Mouse (Mus musculus) lung, postnatal 10 days (tissue): ENCODE measurements around the gene Man1a2.

Experiments used
- DNase-seq: peaks from one replicate; pipeline ENCODE4 v3.0.0; 2021

Gene Man1a2

DNA sequence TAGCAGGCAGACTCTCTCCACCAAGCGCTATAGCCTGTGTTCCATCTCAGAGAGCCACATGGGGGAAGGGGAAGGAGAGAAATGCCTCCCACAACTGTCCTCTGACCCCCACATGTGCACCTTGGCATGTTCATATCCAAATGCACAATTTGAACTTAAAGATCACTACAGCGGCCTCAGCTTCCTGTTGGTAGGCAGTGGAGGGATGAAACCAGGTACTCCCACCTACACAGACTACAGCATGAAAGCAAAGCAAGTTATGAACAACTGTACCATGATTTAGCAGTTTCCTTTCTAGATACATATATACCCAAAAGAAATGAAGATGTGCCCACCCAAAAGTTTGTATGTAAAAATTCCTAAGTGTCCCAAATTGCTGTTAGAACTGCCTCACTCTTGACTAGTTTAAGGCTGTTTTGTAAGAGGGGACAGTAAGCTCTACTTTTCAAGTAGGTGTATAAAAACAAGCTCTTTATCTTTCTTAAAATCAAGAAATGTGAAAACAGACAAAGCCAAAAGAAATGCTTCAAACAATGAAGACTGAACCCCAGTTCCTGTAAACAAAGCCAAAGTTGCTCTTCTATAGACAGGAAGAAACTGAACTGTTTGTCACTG lies 123.6 kb downstream of the Man1a2 start:
- DNase-seq: no peak

DNA sequence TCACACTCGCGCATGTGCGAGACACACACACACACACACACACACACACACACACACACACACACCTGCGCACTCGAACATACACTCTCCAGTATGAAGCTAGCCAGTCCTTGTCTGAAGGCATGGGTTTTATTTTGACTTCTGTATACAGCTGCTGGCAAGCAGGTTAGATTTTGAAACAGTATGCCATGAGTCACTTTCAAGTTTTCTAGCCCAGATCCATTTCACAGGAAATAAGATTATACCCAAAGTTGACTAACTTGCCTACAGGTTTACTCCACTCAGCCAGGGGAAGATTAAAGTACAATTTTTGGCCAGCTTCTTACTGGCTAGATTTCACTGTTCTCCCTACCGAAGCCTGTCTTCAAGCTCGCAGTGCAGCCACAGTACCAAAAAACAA lies 125.9 kb downstream of the Man1a2 start:
- DNase-seq: no peak

DNA sequence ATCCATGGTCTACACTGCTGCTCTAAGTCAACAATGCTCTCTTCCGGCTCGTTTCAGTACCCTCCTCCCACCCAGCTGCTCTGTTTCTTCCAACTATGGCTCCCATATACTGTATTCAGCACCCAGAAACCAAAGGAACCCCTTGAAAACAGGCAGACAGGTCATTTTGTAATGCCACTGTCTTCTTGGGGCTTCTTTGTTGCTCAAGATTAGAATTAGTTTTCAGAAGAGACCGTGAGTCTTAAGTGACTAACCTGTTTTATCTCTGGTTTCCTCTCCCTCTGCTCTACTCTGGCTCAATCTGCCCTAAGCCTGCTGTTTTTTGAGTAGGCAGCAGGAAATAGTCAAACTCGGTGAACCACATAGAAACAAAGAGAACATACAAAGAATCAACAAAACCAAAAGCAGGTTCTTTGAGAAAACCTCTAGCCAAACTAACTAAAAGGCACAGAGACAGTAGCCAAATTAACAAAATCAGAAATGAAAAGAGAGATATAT lies 127.0 kb downstream of the Man1a2 start:
- DNase-seq: no peak

DNA sequence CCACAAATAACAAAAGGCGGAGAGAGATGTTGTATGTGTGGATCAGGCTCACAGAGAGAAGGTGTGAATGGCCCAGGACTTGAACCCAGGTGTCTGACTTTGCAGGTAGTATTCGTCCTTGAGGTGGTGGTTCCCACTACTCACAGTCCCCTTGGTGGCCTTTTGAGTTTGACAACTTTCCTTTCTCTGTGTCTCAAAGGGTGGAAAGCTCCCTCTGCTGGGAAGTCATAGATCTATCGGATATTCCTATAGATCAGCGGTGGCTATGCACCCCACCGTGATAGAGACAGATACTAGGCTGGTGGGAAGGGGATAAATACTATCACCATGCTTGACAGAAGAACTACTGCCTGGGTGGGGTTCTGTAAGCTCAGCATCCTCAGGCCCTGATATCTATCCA lies 130.5 kb downstream of the Man1a2 start:
- peak; percentile 14 for DNase-seq

DNA sequence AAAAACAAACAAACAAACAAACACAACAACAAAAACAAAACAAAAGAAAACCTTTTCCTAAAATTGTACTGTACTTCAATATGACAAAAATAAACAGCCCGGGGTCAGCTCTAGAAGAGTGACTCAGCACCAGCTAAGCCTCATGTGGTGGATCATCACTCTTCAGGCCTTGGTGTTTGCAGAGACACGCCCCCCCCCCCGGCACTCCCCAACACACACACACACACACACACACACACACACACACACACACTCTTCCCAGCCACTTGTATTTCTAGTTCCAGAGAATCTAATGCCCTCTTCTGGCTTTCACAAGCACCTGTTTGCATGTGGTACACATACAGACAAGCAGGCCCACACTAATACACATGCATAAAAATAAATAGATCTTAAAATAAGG lies 133.1 kb downstream of the Man1a2 start:
- no peak for DNase-seq

DNA sequence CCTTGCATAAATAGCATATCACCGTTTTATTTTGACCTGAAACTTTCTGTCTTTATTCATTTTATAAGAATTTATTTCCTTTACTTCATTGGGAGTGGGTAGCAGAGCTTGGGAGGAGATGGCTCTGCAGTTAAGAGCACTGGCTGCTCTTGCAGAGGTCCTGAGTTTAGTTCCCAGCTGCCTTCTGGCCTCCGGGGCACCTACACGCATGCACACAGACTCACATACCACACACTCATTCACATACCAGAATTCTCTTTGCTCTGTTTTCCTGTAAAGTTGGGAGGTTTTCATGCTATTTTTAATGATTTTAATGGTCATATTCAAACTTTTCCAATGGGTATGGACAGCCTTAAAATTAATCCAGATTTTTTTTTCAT lies 137.4 kb downstream of the Man1a2 start:
- DNase-seq: no peak

DNA sequence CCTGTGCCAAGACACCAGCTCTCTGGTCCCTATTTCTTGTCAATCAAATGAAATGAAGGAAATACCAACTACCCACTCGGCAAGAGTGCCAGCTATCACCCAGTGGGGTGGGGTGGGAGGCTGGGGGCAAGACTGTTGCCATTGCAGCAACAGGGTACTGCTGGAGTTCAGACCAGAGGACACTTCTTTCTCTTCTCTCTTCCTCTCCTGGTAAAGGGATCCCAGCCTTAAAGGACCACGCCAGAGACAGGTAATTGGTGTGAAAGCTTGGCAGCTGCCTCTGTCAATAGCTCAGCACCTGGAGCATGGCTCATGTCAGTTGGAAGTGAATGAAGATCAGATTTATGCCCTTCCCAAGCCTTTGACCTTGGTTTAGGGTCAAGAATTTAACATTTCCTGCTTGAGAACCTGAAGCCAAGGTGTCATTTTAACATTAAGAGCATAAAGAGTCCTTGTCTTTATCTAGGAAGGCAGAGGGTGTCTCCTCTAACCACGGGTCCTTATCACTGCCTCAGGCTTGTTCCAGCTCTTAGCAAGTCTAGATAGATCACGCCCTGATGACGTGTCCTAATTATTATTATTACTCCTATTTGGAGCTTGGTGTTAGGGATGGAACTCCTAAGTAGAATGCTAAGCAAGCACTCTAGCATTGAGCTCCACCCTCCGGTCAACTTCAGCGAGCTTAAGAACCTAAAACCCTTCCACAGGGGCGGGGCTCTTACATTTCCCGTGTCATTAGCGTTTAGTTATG lies 138.0 kb downstream of the Man1a2 start:
- DNase-seq: no peak

DNA sequence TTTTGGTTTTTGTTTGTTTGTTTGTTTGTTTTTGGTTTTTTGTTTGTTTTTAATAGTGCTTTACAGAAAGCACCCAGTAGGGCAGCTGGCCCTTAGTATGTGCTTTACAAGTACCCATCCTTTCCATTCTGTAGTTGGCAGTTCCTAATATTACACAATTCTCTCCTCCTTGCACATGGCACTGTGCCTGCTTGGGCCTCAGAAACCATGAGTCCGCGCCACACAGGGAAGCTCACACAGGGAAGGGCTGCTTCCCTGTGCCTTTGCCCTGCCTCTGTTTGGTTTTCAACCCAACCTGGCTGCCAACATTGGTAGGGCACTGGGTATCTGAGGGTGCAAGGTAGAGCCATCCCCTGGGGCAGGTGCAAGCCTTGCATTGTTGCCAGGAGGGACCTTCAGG lies 148.6 kb downstream of the Man1a2 start:
- DNase-seq: no peak

DNA sequence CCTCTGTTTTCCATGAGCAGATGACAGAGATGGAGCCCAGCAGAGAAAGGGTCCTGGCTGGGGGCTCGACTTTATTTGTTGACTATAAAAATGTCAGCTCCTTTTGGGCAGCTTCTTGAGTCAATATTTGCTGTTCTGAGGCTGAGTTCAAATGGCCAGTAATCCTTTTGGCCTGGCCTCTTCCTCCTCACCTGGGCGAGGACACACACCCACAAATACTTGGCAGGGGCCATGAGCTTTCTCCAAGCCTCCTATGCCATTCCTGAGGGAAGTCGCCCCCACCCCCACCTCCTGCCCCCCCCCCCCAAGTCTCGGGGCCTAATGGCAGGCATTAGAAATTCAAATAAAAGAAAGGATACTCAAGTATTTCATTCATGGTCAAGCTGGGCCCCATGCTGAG lies 149.4 kb downstream of the Man1a2 start:
- DNase-seq: no peak

DNA sequence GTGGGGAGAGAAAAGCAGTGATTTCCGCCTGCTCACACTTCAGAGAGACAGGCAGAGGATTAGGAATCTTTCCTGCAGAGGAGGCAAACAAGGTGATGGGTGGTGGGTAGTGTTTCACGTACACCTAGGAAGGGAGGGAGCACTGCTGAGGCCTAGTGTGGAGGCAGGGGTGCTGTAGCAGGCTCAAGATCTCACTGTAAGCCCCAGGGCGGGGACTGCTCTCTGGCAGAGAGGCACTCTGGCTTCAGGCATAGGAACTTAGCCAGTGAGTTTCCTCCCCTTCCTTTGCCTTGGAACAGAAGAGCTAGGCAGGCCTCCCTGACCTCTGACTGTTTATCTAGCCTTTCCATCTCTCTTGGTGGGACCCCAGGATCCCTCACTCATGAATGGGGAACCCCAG lies 150.0 kb downstream of the Man1a2 start:
- DNase-seq: no peak

DNA sequence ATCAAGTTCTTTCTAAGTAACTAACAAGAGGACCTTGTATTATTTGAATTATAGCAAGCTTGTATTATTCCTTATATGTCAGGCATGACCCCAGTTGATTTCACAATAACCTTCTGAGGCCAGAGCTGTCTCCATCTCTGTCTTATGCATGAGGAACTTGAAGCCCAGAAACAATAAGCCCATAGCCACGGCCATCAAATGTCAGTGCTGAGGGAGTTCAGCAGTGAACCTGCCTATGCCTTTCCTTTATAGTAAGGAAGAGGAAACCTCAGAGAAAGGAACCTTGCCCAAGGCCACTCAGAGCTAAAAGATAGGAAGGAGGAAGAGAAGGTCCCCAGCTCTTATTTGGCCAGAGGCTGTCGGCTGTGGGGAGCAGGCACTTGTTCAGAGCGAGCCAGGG lies 150.9 kb downstream of the Man1a2 start:
- no peak for DNase-seq

DNA sequence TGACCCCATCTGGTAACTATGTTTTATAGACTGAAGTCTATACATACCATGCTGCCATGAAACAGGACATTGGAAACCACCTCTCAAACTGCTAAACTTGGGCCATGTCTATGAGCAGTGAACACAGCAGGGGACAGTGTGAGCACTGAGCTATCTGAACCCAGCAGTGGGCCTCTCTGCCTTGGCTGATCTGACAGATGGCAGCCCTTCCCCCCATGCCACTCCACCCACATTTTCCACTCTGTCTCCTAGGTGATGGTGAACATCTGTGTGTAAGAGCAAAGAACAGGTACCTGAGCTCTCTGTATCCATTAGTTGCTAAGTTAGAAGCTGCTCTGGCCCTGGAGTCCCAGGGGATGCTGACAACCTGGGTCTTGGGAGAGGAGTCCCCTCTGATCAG lies 151.9 kb downstream of the Man1a2 start:
- no peak for DNase-seq

DNA sequence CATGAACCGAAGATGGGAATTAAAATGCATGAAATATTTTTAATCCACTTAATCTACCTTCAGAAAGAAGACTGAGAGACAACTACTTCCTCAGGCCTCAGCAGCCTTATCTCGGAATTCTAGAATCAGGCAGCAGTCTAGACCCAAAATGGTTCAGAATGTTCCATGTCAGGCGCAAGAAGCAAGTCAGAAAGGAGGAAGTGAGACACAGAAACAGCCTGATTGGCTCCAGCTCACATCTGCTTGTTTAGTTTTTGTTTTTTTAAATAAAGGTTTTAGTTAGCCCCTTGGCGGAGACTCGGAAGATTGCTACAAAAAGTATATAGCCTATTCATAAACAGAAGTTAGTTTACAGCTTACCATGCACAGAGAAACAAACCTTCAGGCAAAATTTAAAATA lies 154.4 kb downstream of the Man1a2 start:
- no peak for DNase-seq

DNA sequence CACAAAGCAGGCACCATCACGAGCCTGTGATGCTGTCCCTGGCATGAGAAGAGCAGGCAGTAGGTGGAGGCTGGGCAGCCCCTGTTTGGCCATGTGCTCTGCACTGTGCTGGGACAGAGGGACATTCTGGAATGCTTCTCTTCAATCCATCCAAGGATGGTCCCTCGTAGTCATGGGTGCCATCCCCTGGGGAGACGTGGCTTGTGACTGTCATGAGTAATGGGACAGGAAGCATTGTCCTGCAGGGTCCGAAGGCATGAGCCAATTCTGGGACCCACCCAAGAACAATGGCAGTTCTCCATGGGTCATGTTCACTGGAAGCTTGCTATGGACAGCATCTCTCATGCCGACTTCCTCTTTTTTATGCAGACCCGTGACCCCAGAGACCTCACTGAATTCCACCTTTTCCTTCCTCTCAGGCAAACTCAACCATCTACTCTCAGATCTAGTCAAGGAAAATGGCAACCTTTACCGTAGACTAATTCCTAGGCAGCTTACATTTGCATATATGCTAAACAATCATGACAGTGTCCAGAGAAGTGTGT lies 155.0 kb downstream of the Man1a2 start:
- no peak for DNase-seq

DNA sequence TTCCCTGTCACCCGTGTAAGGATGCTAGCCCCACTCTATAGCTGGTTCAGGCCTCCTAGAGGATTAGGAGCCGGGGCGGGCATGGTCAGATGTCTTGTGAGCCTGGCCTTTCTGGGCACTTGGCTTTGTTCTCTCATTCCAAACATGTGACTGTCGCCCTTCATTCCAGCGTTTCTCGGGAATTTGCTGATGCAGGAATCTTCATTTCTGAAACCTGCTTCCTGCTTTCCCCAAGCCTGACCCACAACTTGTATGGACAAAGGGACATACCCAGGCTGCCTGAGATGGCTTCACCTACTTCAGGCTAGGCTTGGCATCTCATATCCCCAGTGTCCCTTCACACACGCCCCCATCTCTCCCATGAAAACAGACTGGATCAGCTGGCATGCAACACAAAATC lies 162.6 kb downstream of the Man1a2 start:
- no peak for DNase-seq

DNA sequence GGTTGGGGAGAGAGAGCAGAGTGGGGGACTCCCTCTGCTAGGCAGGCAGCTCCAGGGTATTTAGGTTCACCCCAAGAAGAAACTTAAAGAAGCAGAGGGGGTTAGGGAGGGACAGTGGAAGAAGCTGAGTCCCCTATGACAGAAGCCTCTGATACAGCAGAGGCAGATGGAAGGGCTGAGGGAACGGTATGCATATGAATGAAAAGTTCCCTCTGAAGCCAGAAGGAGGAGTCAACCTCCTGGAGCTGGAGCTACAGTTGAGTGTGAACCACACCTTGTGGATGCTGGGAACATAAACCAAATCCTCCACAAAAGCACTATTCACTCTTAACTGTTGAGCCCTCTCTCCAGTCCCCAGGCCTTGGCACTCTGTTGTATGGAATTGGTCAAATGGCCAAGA lies 163.7 kb downstream of the Man1a2 start:
- DNase-seq: no peak

DNA sequence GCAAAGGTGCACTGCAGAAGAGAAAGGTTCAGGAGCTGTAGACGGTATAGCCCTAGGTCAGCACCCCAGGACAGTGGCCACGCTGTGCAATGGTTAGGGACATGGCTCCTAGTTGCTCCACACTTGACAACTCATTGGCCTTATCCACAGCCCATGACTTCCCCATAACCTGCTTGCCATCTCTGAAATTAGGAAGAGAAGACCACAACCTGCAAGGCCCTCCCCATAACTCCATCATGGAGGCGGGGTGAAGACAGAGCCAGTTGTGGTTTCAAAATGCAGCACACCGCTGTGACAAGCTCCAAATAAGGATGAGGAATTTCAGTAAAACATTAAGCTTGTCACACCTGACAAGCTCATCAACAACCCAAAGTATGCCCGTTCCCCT lies 169.6 kb downstream of the Man1a2 start:
- DNase-seq: no peak

DNA sequence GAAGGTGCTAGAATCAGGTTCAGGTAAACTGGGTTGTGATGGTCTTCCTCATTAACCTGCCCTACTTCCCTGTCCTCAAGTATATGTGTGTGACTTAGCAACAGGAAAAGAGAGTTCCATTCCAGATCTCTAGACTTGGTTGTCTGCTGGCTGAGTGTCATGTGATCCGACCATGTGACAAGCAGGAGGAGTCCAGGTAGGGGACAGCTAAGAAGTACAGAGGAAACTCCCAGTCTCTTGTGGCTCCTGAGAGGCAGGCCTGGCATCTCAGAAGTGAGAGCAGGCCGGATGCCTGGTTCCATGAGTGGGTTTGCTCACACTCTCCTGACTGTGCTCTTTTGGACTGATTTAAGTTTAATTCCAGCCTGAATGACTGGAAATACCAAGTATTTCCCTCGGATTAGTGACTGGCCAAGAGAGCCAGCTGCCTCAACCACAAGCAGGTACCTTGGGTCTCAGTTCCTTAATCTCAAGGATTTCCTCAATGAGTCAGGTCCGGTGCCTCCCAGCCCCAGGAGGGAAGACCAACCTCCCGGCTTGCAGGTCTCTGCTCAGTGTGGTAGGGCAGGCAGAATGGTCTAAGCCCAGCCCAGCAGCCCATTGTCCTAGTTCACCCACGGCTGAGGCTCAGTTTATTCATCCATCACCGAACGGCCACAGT lies 170.1 kb downstream of the Man1a2 start:
- no peak for DNase-seq
